Mouse (Mus musculus) frontal cortex, postnatal 14 days (tissue): ENCODE data around the gene St3gal3.

Experiments
- DNase-seq, 2 experiments: peaks; one replicate each; pipeline ENCODE4 v3.0.0; 2022; ENCODE audit warnings: low spot score in 2 of 2

Gene St3gal3

DNA sequence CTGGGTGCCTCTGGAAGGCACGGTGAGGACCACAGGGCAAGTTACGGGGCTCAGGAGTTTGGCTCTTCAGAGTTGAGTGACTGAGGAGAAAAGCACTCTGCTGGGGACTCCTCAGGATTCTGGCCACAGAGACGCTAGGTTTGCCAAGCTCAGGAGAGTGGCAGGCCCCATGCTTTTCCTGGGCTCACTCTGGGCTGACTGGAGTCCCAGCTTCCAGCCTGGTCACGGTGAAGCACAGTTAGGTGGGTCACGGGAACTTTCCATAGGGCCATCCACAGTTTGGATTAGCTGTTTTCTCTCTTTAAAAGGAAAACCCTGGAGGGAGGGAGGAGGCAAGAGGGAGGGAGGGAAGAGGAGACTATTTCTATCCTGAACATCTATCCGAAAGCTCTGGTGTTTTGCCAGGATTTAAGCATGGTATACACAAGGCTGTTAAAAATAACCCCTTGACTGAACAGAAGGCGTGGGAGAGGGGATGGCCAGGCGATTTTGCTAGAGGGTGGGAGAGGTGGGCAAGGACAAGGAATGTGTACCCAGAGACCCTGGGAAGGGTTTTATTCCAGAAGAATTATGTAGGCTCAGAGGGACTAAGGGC lies 149.6 kb downstream of the St3gal3 start:
- no peak for DNase-seq

DNA sequence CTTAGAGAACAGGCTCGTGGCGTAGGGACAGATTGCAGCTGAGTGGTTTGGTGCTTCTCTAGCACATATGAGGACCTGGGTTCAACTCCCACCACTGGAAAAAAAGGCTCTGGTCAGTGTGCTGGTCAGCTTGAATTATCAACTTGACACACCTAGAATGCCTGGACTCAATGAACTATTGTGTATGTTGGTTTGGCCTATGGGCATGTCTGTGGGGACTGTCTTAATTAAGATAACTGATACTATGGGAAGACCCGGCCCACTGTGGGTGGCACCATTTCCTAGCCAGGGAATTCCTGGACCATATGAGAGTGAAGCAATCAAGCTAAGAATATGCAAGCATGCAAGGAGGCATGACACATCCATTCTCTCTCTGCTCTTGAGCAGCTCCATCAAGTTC lies 150.5 kb downstream of the St3gal3 start:
- DNase-seq = no peak

DNA sequence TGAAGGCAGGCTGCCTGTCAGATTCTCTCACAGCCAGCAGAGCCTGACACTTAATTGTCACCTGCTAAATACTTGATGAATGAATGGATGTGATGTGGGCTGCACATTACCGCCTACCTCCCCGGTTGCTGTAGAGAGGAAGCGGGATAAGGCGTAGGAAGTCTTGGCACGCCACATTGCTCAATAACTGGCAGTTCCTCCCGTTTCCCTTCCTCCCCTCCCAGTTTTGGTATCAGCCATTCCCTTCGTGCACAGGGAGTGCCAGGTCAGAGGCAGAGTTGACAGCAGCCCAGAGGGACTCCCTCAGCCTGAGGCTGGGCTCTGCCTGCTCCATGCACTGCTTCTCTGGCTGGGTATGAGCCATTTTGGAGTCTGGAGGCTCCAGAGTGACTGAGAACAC lies 152.0 kb downstream of the St3gal3 start:
- peak; percentile 42 to 46 for DNase-seq

DNA sequence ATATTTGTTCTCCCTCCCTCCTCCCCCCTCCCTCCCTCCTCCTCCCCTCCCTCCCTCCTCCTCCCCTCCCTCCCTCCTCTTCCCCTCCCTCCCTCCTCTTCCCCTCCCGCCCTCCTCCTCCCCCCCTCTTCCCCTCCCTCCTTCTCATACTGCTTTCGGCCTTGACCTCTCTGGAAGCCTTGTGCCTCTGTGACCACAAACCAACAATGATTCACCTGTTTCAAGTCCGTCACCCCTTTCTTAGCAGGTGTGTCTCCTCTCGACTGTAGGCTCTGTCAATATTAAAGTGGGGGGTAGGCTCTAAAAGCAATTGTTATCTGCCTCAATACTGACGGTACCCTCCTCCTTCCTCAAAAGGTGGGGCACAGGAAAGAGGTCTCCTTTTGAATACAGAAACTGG lies 153.2 kb downstream of the St3gal3 start:
- no peak for DNase-seq

DNA sequence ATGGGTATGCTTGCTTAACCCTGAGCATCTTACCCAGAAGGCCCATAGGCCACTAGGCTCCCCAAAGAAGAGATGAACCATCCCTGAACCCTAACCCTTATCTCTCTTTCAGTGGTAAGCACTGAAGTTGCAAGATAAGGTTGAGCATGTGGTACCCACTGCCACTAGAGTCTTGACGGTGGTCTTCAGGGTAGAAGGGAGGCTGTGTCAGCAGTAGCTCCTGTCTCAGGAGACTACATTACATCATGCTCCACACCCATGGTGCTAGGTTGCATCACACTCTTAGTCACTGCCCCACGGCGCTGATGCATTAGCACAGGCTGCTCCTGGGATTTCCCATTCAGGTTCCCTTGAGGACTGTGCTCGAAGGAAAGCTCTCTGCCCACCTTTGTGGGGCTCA lies 154.6 kb downstream of the St3gal3 start:
- DNase-seq = no peak

DNA sequence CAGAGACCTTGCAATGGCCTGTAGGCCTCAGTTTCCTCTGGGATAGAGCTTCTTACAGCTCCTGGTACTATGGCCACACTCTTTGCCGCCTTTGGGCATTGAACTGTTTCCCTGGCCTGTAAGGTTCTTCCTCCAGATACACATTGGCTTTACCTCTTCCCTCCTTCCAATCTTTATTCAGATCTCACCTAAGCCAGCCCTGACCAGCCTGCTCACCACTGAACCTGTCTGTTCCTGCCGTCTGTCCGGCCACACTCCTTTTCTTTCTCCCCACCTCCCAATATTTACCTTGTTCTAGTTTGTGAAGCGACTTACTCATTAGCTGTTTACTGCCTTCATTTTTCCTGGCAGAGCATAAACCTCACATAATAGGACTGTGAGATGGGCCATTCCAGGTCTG lies 155.5 kb downstream of the St3gal3 start:
- DNase-seq = no peak

DNA sequence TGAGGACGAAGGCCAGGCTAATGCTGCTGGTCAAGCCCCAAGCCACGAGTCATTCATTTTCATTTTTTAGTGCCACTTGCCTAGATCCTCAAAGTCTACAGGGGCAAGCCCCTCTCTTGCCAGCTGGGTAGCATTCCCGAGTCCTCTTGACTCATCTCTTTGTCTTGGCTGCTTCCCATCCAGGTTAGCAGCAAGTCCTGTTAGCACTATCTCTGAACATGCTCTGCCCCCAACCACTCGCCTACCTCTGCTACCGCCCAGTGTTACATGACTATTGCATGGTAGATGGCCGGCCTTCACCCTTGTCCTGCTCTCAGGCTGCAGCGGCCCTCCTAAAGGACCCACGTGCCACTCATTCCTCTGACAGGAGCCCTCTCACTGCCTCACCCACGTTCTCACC lies 156.4 kb downstream of the St3gal3 start:
- DNase-seq = no peak

DNA sequence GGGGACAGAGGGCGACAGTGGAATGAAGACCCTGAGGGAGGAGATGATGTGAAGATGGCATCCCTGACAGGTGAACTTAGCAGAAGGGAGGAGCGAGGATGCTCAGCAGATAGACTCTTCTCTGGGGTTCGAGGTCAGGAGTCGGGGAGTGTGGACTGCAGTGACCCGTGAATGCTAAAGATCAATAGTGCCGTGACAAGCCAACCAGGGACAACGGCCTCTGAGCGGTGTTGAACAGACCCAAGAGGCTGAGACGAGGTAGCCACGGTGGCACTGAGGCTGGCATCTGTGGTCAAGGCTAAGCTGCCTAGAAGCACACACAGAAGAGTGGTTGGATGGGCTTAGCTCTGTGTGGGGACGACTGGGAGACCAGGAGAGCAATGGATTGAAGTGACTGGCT lies 156.9 kb downstream of the St3gal3 start:
- no peak for DNase-seq

DNA sequence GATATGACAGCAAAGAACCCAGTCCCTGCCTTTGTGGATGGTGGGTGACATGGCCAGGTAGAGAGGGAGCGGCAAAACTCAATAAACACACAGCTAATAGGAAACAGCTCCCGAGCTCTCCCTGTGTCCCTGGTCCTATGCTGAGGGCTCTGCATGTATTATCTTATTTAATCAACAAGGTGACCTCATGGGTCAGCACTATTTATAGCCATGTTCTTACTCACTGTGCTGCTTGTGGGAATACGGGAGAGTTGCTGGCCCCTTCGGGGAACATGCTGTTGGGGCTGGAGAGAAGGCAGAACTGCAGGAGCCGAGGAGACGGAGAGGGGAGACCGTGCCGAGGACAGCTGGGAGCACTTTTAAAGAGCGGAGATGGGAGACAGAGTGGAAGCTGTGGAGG lies 157.3 kb downstream of the St3gal3 start:
- no peak for DNase-seq

DNA sequence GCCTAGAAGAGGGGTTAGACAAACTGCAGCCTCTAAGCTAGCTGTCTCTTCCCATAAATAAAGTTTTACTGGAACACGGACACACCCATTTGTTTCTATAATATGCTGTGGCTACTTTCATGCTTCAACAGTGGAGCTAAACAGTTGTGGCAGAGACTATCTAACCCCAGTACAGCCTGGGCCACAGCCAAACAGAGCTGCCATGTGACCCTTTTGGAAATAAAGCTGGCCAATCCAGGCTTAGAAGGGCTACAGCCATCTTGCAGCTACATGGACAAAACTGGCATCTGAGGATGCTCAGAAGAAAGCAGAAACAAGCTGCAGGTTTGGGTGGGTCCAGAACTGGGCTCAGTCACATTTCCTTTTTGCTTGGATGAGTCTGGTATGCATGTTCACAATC lies 158.9 kb downstream of the St3gal3 start:
- DNase-seq = no peak

DNA sequence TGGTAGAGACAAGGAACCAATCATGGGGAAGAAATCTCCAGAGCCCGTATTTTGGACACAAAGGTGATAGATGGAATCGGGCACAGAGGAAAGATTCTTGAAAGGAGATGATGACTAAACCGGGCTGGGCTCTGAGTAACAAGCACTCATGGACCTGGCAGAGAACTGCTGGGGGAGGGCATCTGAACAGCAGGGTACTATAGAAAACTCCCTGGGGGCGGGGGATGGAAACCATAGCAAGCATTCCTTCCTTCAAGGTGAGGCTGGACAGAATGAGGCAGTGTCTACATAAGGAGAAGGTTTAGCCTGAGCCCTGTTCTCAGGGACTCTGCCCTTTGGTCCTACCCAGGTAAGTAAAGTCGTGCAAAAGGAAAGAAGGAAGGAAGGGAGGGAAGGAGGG lies 160.0 kb downstream of the St3gal3 start:
- no peak for DNase-seq

DNA sequence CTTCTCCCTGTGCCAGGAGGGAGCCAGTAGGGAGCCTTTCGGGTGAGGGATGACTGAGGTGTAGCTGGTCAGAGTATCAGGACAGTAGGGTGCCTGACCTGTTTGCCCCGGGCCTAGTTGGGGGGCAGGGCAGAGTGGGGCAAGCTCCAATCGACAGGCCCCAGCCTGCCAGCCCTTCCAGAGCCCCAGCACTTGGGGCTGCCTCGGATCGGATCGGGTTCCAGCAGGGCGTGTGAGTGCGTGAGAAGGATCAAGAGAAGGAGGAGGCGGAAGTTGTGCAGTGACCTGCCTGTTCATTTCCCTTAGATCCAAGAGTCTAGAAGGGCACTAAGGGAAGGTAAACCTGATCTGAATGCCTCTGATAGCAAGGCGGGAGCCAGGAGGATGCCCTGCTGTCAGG lies 161.7 kb downstream of the St3gal3 start:
- no peak for DNase-seq

DNA sequence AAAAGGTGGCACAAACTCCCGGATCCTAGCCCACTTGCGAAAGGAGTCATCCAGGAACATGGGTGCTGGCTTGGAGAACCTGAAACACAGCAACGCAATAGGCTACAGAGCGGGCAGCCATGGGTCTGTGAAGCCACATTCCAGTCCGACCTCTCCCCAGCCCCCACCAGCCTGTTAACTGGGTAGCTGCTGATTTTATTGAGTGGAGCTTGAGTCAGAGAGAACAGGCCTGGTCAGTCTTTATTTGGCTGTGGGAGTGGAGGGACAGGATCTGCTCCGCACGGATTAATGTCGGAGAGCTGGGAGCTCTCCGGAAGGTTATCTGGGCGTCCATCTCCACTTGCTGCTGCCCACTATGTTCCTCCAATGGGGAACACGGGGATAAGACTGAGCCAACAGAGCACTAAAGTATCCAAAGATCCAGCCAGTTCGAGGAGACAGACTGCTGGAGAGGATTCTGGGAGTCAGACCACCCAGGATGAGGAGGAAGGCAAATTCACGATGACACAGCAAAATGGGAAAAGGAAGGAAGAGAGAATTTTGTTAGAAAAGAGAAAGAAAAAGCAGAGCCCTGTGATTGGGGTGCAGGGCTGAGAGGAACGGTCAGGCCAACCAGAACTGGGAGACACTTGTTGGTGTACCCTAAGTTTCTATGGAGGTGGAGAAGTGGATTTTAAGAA lies 170.2 kb downstream of the St3gal3 start:
- DNase-seq = no peak

DNA sequence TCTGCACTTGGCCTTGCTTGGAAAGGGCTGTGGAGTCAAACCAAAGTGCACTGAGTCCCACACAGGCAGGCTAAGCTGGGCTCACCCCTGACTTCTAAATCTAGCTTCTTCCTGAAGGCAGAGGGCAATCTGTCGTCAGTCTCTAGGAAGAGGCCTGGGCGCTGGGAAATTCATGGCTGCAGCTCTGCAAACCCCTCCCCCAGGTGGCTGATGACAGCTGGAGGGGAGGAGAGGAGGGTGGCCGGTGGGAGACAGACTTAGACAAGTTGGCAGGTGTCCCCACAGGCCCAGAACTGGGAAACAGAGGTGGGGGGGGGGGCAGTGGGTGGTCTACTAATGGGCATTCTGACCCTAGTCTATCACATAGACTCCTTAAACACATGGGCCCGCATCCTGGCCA lies 177.2 kb downstream of the St3gal3 start:
- no peak for DNase-seq

DNA sequence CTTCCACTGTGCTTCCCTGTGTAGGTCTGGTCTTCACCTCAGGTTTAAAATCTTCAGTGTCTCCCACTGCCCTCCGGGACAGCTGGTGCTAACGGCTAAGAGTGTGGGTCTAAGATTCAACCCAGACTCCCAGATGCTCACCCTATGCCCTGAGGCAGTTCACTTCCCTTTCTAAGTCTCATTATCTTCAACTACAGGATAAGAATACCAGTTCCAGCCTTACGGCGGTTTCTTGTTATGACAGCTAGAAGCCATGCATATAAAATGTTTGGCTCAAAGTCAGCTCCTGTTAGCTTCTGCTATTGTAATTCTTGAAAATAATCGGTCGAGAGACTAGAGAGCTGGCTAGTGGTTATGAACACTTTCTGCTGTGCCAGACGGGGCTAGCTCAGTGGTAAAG lies 187.2 kb downstream of the St3gal3 start:
- DNase-seq = no peak

DNA sequence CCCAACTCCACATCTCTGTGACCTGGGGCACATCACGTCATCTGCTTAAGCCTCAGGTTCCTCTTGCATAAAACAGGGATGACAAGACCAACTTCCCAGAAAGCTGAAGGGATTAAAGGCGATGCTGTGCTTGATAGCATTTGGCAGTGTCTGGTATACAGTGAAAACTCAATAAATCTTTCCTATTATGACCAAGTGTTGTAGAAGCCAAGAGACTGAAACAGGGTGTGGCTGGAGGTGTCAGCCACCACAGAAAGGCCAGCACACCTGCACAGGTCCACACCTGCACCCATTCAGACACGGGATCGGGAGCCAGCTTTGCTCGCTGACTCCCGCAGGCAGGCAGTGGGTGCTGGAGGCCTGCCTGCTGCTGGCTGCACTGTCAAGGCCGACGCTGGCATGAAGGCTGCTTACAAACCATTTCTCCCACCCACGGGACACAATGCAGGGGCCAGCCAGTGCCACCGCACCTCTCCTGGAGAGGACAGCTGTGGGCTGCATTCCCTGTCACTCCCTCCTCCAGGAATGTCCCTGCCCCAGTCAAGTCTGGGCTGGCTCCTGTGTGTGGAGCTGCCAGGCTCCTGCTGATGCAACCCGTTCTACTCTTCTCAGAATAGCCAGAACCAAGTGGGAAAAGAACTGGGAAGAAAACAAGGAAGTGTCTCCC lies 187.9 kb downstream of the St3gal3 start:
- DNase-seq = no peak

DNA sequence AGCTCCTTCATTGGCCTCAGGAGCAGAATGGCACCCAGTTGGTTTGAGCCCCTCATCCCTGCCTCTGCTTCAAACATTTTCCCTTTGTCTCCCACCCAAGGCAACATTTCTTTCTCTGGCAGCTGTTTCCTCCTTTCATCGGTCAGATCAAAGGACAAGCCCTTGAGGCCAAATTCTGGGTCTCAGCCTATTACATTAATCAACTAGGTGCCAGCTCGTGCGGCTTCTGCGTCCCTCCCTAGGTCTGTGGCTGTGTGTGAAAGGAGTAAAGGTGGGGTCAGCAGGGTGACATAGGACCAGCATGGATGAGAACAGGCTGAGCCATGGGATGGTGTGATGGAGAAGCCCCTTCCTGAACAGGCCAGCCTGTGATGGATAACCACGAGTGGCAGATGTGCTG lies 191.4 kb downstream of the St3gal3 start:
- DNase-seq = no peak

DNA sequence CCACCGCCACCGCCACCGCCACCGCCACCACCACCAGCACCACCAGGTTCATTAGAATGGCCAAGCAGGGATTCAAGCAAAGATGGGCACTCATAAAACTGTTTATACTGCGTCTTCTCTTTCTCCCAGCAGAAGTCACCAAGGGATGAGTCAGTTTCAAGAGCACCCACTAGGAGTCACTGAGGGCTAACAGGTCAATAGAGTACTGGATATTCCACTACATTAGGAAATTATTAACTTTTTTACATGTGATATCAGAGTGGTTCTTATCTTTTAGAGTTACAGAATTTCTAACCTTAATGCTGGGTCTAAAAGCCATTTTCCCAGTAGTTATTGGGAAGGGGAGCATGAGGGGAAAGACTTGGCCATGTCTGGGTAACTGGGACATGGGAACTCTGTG lies 197.8 kb downstream of the St3gal3 start:
- no peak for DNase-seq

DNA sequence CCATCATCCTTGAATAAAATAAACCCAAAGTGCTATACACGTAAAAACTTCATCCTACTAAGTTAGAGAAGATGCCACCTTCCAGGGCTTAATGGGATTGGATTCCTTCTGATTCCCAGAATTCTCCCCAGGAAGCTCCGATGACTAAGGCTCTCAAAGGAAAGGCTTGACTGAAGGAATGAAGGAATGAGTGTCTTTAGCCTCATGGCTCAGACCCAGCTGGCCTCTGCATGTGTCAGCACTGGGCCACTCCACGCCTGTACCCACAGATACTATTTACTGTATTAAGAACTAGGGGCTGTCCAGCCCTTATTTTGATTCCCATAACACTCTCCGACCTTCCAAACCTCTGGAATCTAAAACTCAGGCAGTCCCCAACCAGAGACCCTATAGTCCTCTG lies 200.6 kb downstream of the St3gal3 start:
- no peak for DNase-seq

DNA sequence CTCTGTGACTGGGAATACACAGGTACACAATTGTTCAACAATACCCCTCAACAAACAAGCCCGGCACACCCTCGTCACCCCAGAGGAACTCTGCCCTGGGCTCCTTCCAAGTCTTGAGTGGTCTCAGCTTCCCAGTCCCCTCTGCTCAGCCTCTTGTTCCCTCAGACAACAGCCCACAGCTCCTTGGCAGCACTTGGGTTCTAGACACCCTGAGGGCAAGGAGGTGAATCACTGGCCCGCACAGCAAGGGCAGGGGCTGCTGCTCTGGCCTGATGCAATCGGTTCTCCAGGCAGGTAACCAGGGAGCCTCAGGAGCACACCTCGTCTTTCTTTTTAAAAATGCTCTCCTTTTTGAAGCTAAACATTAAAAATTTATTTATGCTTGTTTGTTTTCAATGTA lies 201.5 kb downstream of the St3gal3 start:
- DNase-seq = no peak

DNA sequence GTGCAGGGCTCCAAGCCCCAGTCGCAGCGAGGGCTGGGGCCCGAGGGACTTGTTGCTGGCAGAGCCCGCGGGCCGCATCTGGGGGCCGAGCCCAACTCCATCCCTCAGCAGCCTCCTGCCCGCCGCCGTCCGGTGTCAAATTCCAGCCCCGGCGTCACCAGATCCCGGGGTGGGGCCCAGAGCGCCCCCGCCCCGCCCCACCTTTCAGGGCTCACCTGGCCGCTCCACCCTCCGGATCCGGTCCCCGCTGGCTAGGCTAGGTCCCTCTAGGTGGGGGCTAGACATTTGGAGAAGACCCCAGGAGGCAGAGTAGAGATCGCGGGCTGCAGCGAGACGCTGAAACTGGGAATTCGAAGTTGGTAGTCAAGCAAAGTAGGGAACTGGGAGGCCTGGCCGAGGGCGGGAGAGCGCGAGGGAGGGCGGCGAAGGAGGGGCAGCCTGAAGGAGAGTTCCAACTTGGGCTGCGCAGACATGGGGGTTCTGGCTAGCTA lies 205.3 kb downstream of the St3gal3 start, which contains the start of gene Artn:
TSS of gene Artn (minus strand) at position 373 of the 491 bp plus-strand sequence.
- DNase-seq = no peak

DNA sequence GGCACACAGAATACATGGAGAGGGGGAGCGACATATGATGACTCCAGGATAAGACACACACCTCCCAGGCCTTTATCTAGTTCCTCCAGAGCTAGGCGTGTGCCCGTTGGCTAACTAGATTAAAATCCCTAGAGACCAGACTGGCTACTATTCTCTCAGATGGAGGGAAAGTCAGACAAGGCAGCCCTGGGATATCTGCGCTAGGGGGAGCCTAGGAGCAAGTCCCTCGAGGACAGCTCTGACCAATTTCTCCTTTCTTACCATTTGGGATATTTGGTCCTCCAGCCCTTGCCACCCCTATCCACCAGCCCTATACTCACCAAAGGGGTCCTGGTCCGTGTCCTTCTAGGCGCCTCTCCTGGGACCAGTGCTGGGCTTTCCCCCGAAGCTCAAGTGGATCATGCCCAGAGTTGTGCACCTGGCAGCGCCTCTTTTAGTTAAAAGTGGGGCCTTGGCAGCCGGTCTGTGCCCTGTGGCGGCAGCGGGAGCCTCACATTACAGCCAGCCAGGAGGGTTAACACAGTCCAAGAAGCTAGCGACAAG lies 205.9 kb downstream of the St3gal3 start:
- DNase-seq = no peak

DNA sequence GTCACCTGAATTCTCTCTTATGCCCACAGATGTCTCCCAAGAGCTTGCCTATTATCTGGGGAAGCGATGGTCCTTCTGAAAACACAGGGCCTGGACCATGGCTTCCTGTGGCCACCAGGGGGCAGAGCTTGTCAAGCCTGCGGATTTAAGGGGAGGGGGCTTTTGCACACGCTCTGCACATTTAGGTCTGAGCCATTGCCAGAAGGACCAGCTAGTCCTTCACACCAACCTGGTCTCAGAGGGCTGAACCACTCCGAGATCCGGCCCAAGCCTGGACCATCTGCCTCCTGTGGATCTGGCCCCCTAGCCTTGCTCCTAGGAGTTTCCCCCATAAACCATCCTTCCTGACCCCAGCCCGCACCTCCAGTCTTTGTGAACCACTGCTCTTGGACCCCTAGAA lies 206.5 kb downstream of the St3gal3 start:
- no peak for DNase-seq
